Comparison of ENCODE assay signal across 12 mouse cellular contexts in genomic region chr6:112899711-112900110, GRCm38 (mm10). TPM values are rescaled to one million over a fixed set of nuclear protein-coding genes. Genes with fewer than 3 reads are reported as not detected.
DNase-seq lines count a peak whose midpoint lies in the region; ATAC-seq and TF ChIP-seq lines count a peak whose summit lies in the region.
"Had no signal": no experiment of that assay in that cellular context is flagged by ENCODE, and none has a peak within 500 bp of the region (broad histone marks: within the 10 kb centered on the region; RNA-seq: fewer than 3 reads in every experiment).

No protein-coding gene starts in this region.

- H3K4me1 ChIP-seq in limb, embryonic 14.5 days (ENCODE audit: control insufficient read depth, insufficient read depth, low read length), result peaks cover 9% of the 10 kb centered on the region; the same call in 1 of the 2 replicates
- peaks cover 21% of the 10 kb centered on the region for H3K4me1 ChIP-seq in limb, embryonic 10.5 days
- peaks cover 16% of the 10 kb centered on the region for H3K4me1 ChIP-seq in embryonic facial prominence, embryonic 15.5 days
- H3K4me1 ChIP-seq in hindbrain, embryonic 15.5 days (replicated peaks), result peaks cover 84% of the 10 kb centered on the region

- no peaks in the 10 kb centered on the region for H3K36me3 ChIP-seq in limb, embryonic 14.5 days (ENCODE audit: control insufficient read depth, insufficient read depth, low read length)
- no peaks in the 10 kb centered on the region for H3K36me3 ChIP-seq in limb, embryonic 10.5 days
- no peaks in the 10 kb centered on the region for H3K36me3 ChIP-seq in embryonic facial prominence, embryonic 15.5 days
- no peaks in the 10 kb centered on the region for H3K36me3 ChIP-seq in hindbrain, embryonic 15.5 days
- H3K36me3 ChIP-seq: heart, embryonic 13.5 days had no signal

- no peak for TF ChIP-seq POLR2A in limb, embryonic 14.5 days (IDR thresholded peaks at IDR 0.05; ENCODE audit: borderline replicate concordance, extremely low read depth, insufficient read depth, insufficient read length)

- no peaks in the 10 kb centered on the region for H3K9me3 ChIP-seq in limb, embryonic 14.5 days (ENCODE audit: control insufficient read depth, low read length)
- no peaks in the 10 kb centered on the region for H3K9me3 ChIP-seq in limb, embryonic 10.5 days (replicated peaks)
- H3K9me3 ChIP-seq in embryonic facial prominence, embryonic 15.5 days (replicated peaks), result no peaks in the 10 kb centered on the region
- no peaks in the 10 kb centered on the region for H3K9me3 ChIP-seq in hindbrain, embryonic 15.5 days
- H3K9me3 ChIP-seq: heart, embryonic 13.5 days had no signal

- no peak overlapping the region for H3K4me2 ChIP-seq in limb, embryonic 14.5 days (replicated peaks; ENCODE audit: low read depth, low read length, severe bottlenecking)
- H3K4me2 ChIP-seq in embryonic facial prominence, embryonic 15.5 days (replicated peaks), result no peak overlapping the region
- H3K4me2 ChIP-seq in hindbrain, embryonic 15.5 days, result no peak overlapping the region
- H3K4me2 ChIP-seq: heart, embryonic 13.5 days had no signal

- WGBS in limb, embryonic 14.5 days, result 28% methylated on average over 1 of the region's 1 CpGs
- 30% methylated on average over 1 of the region's 1 CpGs for WGBS in limb, embryonic 10.5 days
- WGBS in embryonic facial prominence, embryonic 15.5 days, result 55% methylated on average over 1 of the region's 1 CpGs
- 5% methylated on average over 1 of the region's 1 CpGs for WGBS in hindbrain, embryonic 15.5 days

- H3K9ac ChIP-seq in limb, embryonic 14.5 days (ENCODE audit: low read depth, low read length, severe bottlenecking), result no peak overlapping the region
- no peak overlapping the region for H3K9ac ChIP-seq in embryonic facial prominence, embryonic 15.5 days
- H3K9ac ChIP-seq in hindbrain, embryonic 15.5 days, result no peak overlapping the region
- H3K9ac ChIP-seq: heart, embryonic 13.5 days had no signal

- ATAC-seq in limb, embryonic 14.5 days (ENCODE audit: low FRiP score, low read depth), result 0 out of 2 replicates have a peak, but pooled peaks have one; percentile 55
- ATAC-seq in embryonic facial prominence, embryonic 15.5 days (ENCODE audit: insufficient number of reproducible peaks, low FRiP score, low TSS enrichment, low read depth), result peak; percentile 69
- ATAC-seq in hindbrain, embryonic 15.5 days (ENCODE audit: low FRiP score, low read depth), result no peak

- H3K4me3 ChIP-seq in limb, embryonic 14.5 days (replicated peaks; ENCODE audit: low read length), result no peak overlapping the region
- H3K4me3 ChIP-seq in limb, embryonic 10.5 days, result no peak overlapping the region
- no peak overlapping the region for H3K4me3 ChIP-seq in embryonic facial prominence, embryonic 15.5 days (replicated peaks)
- H3K4me3 ChIP-seq in hindbrain, embryonic 15.5 days, result no peak overlapping the region
- H3K4me3 ChIP-seq: heart, embryonic 13.5 days had no signal

- peak; percentile 40 for DNase-seq in limb, embryonic 14.5 days (ENCODE audit: low spot score)
- no peak for DNase-seq in limb, embryonic 10.5 days (ENCODE audit: low spot score)
- DNase-seq in skeletal muscle tissue, adult 2 months (ENCODE audit: low read depth, low spot score), result peak; percentile 39
- no peak for DNase-seq in kidney, adult 9 months
- DNase-seq in right cerebral cortex, postnatal 14 days, result no peak
- DNase-seq: kidney, adult 8-10 months; lung, postnatal 4 days; right cerebral cortex, adult 18-20 months; thymus, postnatal 14 days had no signal

- no peak overlapping the region for H3K27ac ChIP-seq in limb, embryonic 14.5 days (replicated peaks; ENCODE audit: low read depth, low read length)
- H3K27ac ChIP-seq in limb, embryonic 10.5 days, result no peak overlapping the region
- no peak overlapping the region for H3K27ac ChIP-seq in embryonic facial prominence, embryonic 15.5 days (replicated peaks)
- H3K27ac ChIP-seq in hindbrain, embryonic 15.5 days (replicated peaks), result peak overlapping the region; percentile 51
- H3K27ac ChIP-seq: heart, embryonic 13.5 days had no signal

- H3K27me3 ChIP-seq in limb, embryonic 14.5 days (ENCODE audit: control insufficient read depth, insufficient read depth, low read length), result no peaks in the 10 kb centered on the region
- no peaks in the 10 kb centered on the region for H3K27me3 ChIP-seq in limb, embryonic 10.5 days (ENCODE audit: low read depth, poor library complexity, severe bottlenecking)
- H3K27me3 ChIP-seq in embryonic facial prominence, embryonic 15.5 days, result no peaks in the 10 kb centered on the region
- H3K27me3 ChIP-seq in hindbrain, embryonic 15.5 days, result no peaks in the 10 kb centered on the region

RNA-seq across cellular contexts. Expression of gene Srgap3, which starts 47.4 kb away (rescaled TPM):
- polyA plus RNA-seq in limb, embryonic 14.5 days (2012; rRNA removed), result 14.3 and 15.9 TPM in 2 replicates
- 8.4 and 8.9 TPM in 2 replicates for polyA plus RNA-seq in limb, embryonic 14.5 days (2014; fragmentation: Nextera tagmentation; extraction: Ambion mirVana)
- polyA plus RNA-seq in limb, embryonic 10.5 days (2016; fragmentation: Nextera tagmentation; extraction: Ambion mirVana), result 2.1 and 3.8 TPM in 2 replicates
- polyA plus RNA-seq in embryonic facial prominence, embryonic 15.5 days (2015; fragmentation: Nextera tagmentation; extraction: Ambion mirVana), result 6.1 and 6.9 TPM in 2 replicates
- polyA plus RNA-seq in hindbrain, embryonic 15.5 days (2015; fragmentation: Nextera tagmentation; extraction: Ambion mirVana), result 30.5 and 36.8 TPM in 2 replicates

Comparison
In these comparisons a context has a peak if more than half of its experiments do, and no peak if none do; other contexts are left out.
1. DNase-seq: peak in limb, embryonic 14.5 days (single experiment) and skeletal muscle tissue, adult 2 months (single experiment); none in limb, embryonic 10.5 days (single experiment), kidney, adult 9 months (single experiment) and right cerebral cortex, postnatal 14 days (single experiment).